Mouse (Mus musculus) left cerebral cortex, postnatal 25 days (tissue): ENCODE measurements around the gene Snx21. TPM values are rescaled to one million over a fixed set of nuclear protein-coding genes. Genes with fewer than 3 reads are reported as not detected.
"Not testable (repeated sequence)": the region's sequence is repeated elsewhere in the genome, so short reads cannot be mapped to it uniquely, and the experiment has no call there.

Experiments used
- DNase-seq, 2 experiments: peaks; one replicate each; pipeline ENCODE4 v3.0.0; 2022; ENCODE audit warnings: low spot score in 2 of 2, mixed read lengths in 1 of 2
- intact Hi-C: fragments of 180-260 bp; cut with DNase I; formaldehyde crosslinking; loops from one replicate; pipeline ENCODE4 v1.15.1; 2025
- total RNA-seq, 2 experiments: library from RNA; stranded (reverse); gene quantifications; 2 replicates each; pipeline ENCODE4 v1.2.3; 2021

Gene Snx21
- total RNA-seq, 2 experiments from 2014 or later = 49.6 to 57.6 TPM

DNA sequence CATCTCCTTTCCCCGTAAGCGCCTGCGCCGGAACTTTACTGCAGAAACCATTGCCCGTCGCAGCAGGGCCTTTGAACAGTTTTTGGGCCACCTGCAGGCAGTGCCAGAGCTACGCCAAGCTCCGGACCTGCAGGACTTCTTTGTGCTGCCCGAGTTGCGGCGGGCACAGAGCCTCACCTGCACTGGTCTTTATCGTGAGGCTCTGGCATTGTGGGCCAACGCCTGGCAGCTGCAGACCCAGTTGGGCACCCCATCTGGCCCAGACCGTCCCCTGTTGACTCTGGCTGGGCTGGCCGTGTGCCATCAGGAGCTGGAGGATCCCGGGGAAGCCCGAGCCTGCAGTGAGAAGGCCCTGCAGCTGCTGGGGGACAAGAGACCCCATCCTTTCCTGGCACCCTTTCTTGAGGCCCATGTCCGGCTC, 6.2 kb downstream of the Snx21 start:
- DNase-seq = no peak
- intact Hi-C loops = no loop called here

DNA sequence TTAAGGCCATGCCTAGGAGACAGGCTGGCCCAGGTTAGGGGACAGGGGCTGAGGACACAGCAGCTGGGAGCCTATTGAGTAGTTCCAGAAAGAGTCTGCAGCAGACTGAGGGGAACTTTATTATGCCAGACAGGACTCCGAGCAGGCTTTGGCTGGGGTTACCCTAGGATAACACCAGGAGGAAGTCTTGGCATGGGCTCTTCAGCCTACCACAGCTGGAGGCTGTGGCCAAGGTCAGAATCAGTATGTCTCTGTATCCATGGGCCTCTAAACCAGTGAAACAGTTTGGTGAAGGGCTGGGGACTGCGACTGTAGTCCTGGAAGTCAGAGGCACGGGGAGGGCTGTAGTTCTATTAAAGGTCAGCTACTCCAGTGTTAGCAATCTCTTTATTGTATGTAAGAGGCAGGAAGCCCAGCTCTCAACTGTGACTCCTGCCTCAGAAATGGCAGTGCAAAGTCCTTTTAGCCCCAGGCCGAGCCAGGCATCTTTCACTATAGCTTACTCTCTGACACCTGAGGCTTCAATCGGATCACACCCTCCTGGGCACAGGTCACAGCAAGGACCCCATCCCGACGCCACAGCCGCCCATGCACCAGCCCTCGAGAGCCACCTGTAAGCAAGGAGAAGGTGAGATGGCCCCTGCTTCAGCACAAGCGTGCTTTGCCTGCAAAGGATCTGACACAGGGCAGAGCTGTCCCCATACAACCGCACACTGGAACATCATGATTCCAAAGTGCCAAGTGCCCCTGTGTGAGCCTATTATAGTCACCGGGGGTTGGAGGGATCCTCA, 7.0 kb downstream of the Snx21 start:
- intact Hi-C loops = no loop called here

DNA sequence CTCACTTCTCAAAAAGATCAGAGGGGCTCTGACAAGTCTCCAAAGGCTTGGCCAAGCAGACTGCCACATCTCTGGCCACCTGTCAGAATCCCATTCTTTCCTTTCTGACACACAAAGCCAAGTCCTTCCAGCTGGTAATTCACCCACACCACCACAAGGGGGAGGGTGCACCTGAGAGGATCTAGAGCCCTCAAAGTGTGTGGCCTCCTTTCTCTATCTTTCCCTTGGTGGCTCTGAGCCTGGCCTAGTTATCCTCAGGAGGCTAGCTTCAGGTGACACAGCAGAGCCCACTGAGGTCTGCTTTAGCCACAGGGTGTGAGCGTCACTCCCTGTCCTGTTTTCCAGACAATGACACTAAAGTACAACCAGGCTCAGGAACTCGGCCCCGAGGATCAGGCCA, 7.6 kb downstream of the Snx21 start:
- peak in 1 of 2 experiments; percentile 70 for DNase-seq
- intact Hi-C loops = no loop called here

More for the DNA sequence above, 7.0 kb downstream of the Snx21 start:
- no peak for DNase-seq

- intact Hi-C loops = no loop called here
- DNase-seq = no peak
Observed at GRCm38 (mm10) chr2:164793772-164794171, 8.1 kb downstream of the Snx21 start.

GRCm38 (mm10) chr2:164794293-164794692, 8.7 kb downstream of the Snx21 start:
- intact Hi-C loops = no loop called here
- DNase-seq = peak; percentile 80 to 90

DNA sequence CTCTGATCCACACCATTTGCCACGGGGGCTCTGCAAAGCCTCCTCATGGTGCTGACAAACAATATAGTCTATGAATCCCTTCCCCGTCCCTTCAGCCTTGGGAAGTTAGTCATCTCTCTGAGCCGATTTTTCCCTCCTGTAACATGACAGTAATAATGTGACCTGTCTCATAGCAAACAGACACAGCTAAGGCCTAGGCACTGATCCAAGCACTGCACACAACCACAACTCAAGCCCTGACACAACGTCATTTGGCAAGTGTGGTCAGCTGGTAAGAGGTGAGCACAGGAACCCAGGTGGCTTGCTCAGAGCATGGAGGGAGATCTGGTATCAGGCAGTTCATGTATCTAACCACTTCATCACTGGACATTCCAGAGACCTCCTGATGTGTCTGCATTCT, 10.2 kb downstream of the Snx21 start:
- DNase-seq = no peak
- intact Hi-C loops = no loop called here

GRCm38 (mm10) chr2:164798554-164798953, 12.9 kb downstream of the Snx21 start:
- DNase-seq, intact Hi-C loops: not testable (repeated sequence)

DNA sequence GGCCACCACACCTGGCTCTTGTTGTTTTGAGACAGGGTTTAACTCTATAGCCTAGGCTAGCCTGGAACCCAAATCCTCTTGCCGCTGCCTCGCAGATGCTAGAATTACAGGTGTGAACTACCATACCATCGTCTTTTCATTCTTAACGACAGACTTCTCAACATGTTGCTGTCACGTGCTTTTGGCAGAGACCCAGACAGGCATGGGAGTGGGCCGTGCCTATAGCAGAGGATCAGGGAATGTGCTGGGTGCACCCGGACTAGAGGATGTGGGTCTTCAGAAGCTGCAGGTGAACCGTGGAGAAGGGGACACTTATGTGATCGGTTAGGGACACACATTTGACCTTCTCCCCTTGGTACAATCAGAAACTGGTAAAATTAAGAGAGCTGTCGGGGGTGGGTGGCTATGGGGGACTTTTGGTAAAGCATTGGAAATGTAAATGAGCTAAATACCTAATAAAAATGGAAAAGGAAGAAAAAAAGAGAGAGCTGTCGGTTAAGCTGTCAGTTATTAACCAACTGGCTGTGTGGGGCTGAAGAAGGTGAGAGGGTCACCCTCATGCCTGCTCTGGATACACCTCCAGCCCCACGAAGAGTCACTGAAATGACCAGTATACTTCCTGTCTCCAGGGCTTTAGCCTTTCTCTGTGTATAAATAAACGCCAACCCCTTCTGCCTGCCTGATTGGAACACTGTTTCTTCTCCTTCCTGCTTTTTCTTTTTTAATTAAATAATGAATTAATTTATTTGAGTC, 14.8 kb downstream of the Snx21 start:
- DNase-seq = no peak
- intact Hi-C loops = no loop called here

- DNase-seq = no peak
Observed at GRCm38 (mm10) chr2:164803201-164803920, 17.7 kb downstream of the Snx21 start.

GRCm38 (mm10) chr2:164803921-164804313, 18.3 kb downstream of the Snx21 start:
- intact Hi-C loops = loop anchor here (2.0 kb wide), 1 partner anchor 19 kb away; the partner anchor contains the start of gene Zswim1
- no peak for DNase-seq

More at GRCm38 (mm10) chr2:164803201-164803920, 17.7 kb downstream of the Snx21 start:
- intact Hi-C loops = no loop called here

GRCm38 (mm10) chr2:164804533-164805331, 19.1 kb downstream of the Snx21 start, which contains the start of the genes Acot8 and Zswim3:
TSS of gene Acot8 (minus strand) at chr2:164804882.
TSS of gene Zswim3 (plus strand) at chr2:164805098.
- intact Hi-C loops = loop anchor here (2.0 kb wide), 1 partner anchor 18 kb away; the partner anchor contains the start of gene Zswim1
- peak; percentile 99 for DNase-seq

GRCm38 (mm10) chr2:164805332-164805718, 19.7 kb downstream of the Snx21 start:
- no peak for DNase-seq
- intact Hi-C loops = loop anchor here (2.0 kb wide), 1 partner anchor 17 kb away; the partner anchor contains the start of gene Zswim1

- intact Hi-C loops = no loop called here
- no peak for DNase-seq
Observed at GRCm38 (mm10) chr2:164806614-164807013, 21.0 kb downstream of the Snx21 start.

DNA sequence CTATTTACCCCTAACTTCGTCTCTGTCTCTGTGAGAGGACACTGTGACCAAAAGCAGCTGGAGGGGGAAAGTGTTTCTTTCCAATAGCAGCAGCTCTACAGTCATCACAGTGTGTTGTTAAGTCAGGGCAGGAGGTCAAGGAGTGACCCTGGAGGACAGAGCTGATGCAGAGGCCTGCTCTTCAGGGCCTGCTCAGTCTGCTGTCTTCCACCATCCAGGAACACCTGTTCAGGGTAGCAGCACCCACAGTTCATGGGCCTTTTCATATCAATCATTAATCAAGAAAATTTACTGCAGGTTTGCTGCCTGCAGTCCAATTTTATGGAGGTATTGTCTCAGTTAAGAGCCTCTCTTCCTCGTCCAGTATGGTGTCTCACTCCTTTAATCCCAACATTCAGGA, 27.9 kb downstream of the Snx21 start:
- DNase-seq = no peak
- intact Hi-C loops = no loop called here

DNA sequence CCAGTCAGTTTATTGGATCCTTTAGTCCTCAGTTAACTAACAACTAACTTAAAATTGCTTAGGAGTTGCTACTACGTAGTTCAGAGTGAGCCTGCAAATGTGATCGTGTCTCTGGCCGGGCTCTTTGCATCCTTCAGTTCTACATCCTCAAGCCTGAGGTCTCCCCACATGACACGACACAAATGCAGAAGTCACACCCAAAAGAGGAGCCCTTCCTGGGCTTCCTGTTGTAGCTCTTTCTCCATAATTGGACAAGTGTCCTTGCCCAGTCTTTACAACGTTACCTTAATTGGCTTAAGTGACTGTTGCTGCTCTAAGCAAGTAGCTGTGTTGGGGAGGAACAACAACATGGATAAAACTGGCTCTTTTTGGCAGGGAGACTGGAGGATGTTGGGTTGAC, 29.7 kb downstream of the Snx21 start:
- DNase-seq = no peak
- intact Hi-C loops = no loop called here

- DNase-seq = no peak
- intact Hi-C loops = no loop called here
Observed at GRCm38 (mm10) chr2:164815821-164816220, 30.2 kb downstream of the Snx21 start.

DNA sequence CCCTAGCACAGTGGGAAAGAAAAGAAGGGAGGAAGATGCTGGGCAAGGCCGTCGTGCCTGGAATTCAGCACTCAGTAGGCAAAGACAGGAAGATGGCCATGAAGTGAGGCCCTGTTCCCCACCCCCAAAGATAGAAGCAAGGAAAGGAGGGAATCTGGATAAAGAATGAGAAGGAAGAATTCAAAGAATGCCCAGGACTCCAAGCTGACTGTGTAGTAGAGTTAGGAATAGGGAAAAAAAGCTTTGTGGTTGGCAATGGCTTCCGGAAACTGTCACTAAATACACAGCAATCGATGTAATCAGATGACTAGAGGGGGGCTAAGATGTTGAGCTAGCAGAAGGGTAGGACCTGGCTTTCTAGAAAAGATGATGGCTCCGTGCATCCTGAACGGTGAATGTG, 31.6 kb downstream of the Snx21 start:
- DNase-seq = no peak
- intact Hi-C loops = no loop called here

DNA sequence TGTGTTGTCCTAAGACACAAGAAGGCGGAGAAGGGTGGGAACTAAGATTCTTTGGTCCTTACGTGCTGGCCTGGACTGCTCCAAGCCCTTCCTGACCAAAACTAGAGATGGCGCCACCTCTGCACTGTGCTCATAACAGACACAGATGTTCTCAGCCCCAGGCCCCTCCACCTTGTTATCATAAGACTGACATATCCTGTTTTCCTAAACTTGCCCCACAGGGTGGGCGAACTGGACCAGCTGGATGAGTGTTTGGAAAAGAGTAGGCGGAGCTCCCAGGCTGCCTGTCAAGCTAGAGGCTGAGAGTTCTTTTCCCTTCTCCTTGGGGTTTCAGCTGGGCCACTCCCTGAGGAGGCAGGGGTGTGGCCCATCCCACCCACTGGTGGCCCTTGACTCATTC, 32.1 kb downstream of the Snx21 start:
- intact Hi-C loops = no loop called here
- DNase-seq = no peak

DNA sequence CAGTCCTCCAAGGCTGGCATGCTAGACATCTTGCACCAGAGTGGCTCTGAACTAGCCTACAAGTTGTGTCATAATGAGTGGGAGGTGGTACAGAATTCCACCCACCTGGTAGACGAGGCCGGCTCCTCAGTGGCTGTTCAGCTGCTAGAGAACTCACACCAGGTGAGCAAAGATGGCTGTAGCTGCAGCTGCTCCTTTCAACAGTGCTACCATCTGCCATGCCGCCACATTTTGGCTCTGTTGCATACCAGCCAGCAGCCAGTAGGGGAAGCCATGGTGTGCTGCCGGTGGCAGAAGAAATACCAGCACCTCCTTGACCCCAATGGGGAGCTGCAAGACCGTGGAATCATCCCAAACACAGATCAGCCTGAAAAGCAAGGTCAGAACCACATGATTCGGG, 35.4 kb downstream of the Snx21 start:
- DNase-seq = peak in 1 of 2 experiments; percentile 27
- intact Hi-C loops = no loop called here
